Mouse (Mus musculus): ENCODE measurements around the gene Dpp6.
A peak's percentile ranks its signal among the peaks of the same experiment; 100 is the strongest.

Dpp6 gene

DNA sequence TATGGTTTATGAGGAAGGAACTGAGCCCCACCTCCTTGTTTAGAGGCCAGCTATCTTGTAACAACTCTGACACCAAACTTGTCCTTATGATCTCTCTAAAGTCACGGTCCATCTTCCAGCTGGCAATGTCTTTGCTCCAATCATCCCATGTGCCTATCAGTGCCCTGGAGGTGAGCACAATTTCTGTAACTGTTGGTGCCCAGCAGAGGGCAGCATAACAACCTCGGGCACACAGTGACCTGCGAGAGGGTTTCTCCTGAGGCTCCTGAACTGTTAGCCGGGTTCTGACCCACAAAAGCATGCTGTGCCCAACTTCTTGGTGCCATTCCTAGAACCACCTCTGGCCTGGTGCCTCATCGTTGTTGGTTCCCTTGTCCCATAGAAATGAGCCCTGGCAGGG, 863.5 kb downstream of the Dpp6 start:
- no peak for DNase-seq (ENCODE audit: low spot score)

DNA sequence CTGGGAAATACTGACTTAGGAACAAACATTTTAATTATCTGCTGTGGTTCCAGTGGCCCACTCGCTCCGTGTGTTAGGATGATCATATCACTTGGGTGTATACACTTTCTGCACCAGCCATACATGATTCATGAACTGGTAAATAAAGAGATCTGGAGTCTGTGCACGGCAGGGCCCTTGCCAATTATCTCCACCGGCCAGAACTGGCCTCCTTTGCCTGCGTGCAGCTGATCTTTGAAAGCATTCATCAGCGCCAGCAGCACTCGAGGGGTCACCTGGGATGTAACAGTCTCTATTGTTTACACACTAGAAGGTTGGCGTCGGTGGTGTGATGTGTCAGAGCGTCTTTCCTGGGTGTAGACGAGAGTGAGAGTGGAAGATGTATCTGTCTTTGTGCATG, 868.2 kb downstream of the Dpp6 start:
- no peak for DNase-seq (ENCODE audit: low spot score)

DNA sequence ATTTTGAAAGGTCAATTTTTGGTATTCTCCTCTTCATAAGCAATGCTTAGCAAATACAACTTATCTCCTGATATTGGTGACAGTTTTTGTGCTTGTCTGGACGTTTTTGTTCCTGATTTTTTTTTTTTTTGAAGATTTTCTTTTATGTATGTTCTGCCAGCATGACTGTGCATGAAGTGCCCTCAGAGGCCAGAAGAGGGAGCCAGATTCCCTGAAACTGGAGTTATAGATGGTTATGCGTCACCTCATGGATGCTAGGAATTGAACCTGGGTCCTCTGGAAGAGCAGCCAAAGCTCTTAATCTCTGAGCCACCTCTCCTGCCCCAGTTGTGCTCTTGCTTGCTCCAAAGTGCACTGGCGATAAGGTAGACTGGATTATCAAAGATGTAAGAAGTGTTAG, 868.9 kb downstream of the Dpp6 start:
- DNase-seq (ENCODE audit: low spot score): no peak

DNA sequence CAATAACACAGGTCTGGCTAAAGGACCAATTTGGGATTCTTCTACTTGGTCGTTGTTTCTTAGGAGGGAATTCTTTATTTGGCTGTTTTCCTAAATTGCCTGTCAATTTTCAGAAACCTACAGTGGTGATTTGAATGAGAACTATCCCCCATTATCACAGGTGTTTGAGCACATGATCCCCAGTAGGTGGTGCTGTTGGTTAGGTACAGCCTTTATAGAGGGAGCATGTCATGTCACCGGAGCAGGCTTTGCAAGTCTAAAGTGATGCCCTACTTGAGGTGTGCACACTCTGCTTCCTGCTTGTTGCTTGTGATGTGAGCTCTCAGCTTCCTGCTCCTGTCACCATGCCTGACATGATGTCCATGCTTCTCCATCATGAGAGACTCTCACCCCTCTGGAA, 870.3 kb downstream of the Dpp6 start:
- no peak for DNase-seq (ENCODE audit: low spot score)

GRCm38 (mm10) chr5:27702482-27702881, 885.5 kb downstream of the Dpp6 start:
- DNase-seq (ENCODE audit: low spot score): no peak

DNA sequence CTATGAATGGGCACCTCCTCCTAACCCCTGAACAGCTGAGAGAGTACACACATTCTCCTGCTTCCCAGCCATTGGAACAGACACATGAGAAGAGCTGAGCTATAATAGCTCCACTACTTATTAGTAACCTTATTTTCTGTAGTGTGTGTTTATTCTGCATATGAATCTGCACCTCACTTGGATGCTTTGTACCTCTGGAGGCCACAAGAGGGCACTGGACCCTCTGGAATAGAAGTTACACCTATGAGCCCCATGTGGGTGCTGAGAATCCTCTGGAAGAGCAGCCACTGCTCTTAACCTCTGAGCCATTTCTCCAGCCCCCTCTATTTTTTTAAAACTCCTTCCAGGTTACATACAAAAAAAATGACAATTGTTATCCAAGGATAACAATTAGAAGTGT, 888.0 kb downstream of the Dpp6 start:
- no peak for DNase-seq (ENCODE audit: low spot score)

- DNase-seq (ENCODE audit: low spot score): no peak
These were observed 889.5 kb downstream of the Dpp6 start for GRCm38 (mm10) chr5:27706551-27706950.

DNA sequence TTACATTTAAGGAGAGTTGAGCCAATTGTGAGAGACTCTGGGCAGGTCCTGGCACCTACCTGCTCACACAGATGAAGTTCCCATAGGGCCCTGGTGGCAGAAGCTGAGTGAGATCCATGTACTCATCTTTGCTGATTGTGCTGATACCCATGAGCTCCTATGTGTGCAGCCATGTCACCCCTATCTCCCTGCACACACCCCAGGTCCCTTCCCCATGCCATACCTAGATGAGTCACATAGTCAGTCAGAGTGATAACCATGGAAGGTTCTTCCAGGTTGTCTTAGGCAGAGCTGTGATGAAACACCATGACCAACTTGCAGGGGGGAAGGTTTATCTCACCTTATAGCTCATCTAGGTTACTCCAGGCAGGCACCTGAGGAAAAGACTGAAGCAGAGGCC, 890.3 kb downstream of the Dpp6 start:
- DNase-seq (ENCODE audit: low spot score): no peak

GRCm38 (mm10) chr5:27708209-27708608, 891.2 kb downstream of the Dpp6 start:
- DNase-seq (ENCODE audit: low spot score): peak; percentile 55

GRCm38 (mm10) chr5:27711461-27712192, 894.6 kb downstream of the Dpp6 start:
- no peak for DNase-seq (ENCODE audit: low spot score)

DNA sequence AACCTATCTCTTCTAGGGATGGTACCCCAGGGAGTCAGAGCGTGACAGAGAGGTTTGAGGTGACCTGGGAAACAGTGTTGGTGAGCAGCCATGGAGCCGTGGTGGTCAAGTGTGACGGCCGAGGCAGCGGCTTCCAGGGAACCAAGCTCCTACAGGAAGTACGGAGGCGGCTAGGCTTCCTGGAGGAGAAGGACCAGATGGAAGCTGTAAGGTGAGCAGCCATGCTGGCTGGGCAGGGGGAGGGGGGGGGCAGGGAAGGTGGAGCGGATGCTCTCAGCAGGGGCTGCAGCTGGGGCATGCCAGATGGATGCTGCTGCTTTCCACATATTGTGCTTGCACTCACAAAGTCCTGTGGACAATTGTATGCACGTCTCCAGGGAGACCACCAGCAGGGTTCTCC, 897.4 kb downstream of the Dpp6 start:
- DNase-seq (ENCODE audit: low spot score): no peak

- DNase-seq (ENCODE audit: low spot score): no peak
These were observed 899.0 kb downstream of the Dpp6 start for GRCm38 (mm10) chr5:27716026-27716425.

DNA sequence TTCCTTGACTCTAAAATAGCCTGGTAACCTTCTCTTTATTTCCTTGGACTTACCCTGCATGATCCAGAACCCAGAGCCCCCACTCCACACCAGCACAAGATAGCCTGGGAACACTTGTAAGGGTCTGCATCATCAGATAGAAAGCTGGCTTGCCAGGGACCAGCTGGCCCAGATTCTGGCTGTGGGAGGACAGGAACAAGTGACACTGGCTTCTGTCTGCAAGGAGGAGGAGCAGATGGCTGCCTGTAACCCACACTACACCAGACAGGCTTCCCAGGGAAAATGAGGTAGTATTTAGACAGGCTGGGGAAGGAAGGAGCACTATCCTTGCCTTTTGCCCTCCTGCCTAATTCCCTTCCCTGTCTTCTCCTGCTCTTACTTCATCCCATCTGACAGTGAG, 900.3 kb downstream of the Dpp6 start:
- DNase-seq (ENCODE audit: low spot score): no peak

GRCm38 (mm10) chr5:27719311-27719710, 902.3 kb downstream of the Dpp6 start:
- no peak for DNase-seq (ENCODE audit: low spot score)

- no peak for DNase-seq (ENCODE audit: low spot score)
These were observed 907.5 kb downstream of the Dpp6 start for GRCm38 (mm10) chr5:27724460-27724859.

- DNase-seq (ENCODE audit: low spot score): no peak
These were observed 913.7 kb downstream of the Dpp6 start for GRCm38 (mm10) chr5:27730666-27731065.

DNA sequence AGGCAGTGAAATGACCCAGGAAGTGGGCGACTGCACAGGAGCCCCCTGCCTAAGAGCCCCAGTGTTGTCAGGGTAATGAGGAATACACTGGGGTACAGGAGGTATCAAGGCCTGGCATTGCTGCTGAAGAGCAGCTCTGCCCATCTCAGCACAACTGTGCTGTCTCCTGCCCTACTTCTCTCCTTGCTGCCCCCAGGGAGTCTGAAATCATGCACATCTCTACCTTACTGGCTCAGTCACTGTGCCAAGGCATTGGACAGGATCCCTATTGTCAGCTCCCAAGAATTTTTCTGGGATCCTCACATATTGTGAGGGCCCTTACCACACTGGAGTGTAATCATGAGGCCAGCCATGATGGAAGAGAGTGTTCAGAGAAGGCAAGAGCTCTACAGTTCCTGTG, 914.4 kb downstream of the Dpp6 start:
- DNase-seq (ENCODE audit: low spot score): no peak

GRCm38 (mm10) chr5:27732288-27732868, 915.4 kb downstream of the Dpp6 start:
- DNase-seq (ENCODE audit: low spot score): no peak

- peak; percentile 76 for DNase-seq (ENCODE audit: low spot score)
These were observed 920.2 kb downstream of the Dpp6 start for GRCm38 (mm10) chr5:27737168-27737567.

- no peak for DNase-seq (ENCODE audit: low spot score)
These were observed 922.2 kb downstream of the Dpp6 start for GRCm38 (mm10) chr5:27739216-27739615.

DNA sequence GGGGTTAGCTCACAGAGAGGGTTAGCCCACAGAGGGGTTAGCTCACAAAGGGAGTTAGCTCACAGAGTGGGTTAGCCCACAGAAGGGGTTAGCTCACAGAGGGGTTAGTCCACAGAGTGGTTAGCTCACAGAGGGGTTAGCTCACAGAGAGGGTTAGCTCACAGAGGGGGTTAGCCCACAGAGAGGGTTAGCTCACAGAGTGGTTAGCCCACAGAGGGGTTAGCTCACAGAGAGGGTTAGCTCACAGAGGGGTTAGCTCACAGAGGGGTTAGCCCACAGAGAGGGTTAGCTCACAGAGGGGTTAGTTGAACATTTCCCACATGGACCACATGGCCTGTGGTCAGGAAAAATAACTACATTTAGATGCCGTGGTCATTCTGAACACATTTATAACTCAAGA, 927.9 kb downstream of the Dpp6 start:
- no peak for DNase-seq (ENCODE audit: low spot score)

- DNase-seq (ENCODE audit: low spot score): no peak
These were observed 948.8 kb downstream of the Dpp6 start for GRCm38 (mm10) chr5:27765780-27766179.

- DNase-seq (ENCODE audit: low spot score): no peak
These were observed 950.9 kb downstream of the Dpp6 start for GRCm38 (mm10) chr5:27767948-27768347.

Measured in yolk sac, embryonic 10.5 days (tissue).